15 mouse cellular contexts compared by ENCODE assay signal in genomic region chr7:80419278-80419677, GRCm38 (mm10).
"Had no signal": no experiment of that assay in that cellular context is flagged by ENCODE, and none has a peak within 500 bp of the region (broad histone marks: within the 10 kb centered on the region; RNA-seq: fewer than 3 reads in every experiment).

No protein-coding gene starts in this region.

- H3K4me3 ChIP-seq: limb, embryonic 12.5 days; liver, embryonic 13.5 days; lung, embryonic 15.5 days; myocyte; neural tube, embryonic 15.5 days had no signal

- H3K27ac ChIP-seq: limb, embryonic 12.5 days; liver, embryonic 13.5 days; lung, embryonic 15.5 days; neural tube, embryonic 15.5 days had no signal

- DNase-seq: kidney, adult 2 months; kidney, postnatal 10 days; layer of hippocampus, postnatal 36 days; liver; liver, embryonic 13.5 days; liver, postnatal 0 days; lung, postnatal 36 days; midbrain, embryonic 14.5 days; thymus, adult 18-20 months; thymus, postnatal 14 days had no signal

- H3K4me2 ChIP-seq: limb, embryonic 12.5 days; liver, embryonic 13.5 days; lung, embryonic 15.5 days; neural tube, embryonic 15.5 days had no signal

- ATAC-seq: inflammation-experienced regulatory T-cells, adult 6 months; liver, postnatal 0 days had no signal

- H3K9ac ChIP-seq: limb, embryonic 12.5 days; liver, embryonic 13.5 days; liver, postnatal 0 days; lung, embryonic 15.5 days; neural tube, embryonic 15.5 days had no signal

- H3K27me3 ChIP-seq: limb, embryonic 12.5 days; liver, embryonic 13.5 days; lung, embryonic 15.5 days; neural tube, embryonic 15.5 days had no signal

- H3K36me3 ChIP-seq: limb, embryonic 12.5 days; liver, embryonic 13.5 days; lung, embryonic 15.5 days; neural tube, embryonic 15.5 days had no signal

- H3K9me3 ChIP-seq: limb, embryonic 12.5 days; liver, embryonic 13.5 days; lung, embryonic 15.5 days; neural tube, embryonic 15.5 days had no signal
